Mouse (Mus musculus): Measurements from ENCODE around the gene Eif2b3. TPM values are rescaled to one million over a fixed set of nuclear protein-coding genes. Genes with fewer than 3 reads are reported as not detected.
A peak's percentile ranks its signal among the peaks of the same experiment; 100 is the strongest.

Eif2b3 gene
- polyA plus RNA-seq, 2 experiments, result 30.0 to 45.0 TPM

DNA sequence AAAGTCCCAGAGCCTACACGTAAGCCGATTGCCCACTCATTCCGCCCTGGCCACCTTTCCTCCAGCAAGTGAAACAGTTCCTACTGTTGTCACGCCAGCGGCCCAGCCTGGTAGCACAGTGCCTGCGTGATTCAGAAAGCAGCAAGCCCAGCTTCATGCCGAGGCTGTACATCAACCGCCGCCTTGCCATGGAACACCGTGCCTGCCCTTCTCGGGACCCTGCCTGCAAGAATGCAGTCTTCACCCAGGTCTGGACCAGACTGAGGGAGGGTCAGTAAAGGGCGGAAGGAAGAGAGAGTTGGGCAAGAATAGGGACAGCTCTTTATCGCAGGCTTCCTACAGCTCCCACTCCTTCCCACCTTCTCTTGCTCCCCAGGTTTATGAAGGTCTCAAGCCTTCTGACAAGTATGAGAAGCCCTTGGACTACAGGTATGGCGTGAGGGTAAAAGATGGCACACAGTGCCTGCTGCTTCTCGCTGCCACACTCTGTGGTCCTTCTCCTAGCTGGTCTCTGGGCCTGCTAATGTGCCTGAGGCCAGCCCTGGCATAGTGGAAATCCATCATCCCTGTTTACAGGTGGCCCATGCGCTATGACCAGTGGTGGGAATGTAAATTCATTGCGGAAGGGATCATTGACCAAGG is 19.6 kb upstream of the Eif2b3 start:
- no peak for ATAC-seq (ENCODE audit: low FRiP score, low read depth)
- Histone ChIP-seq H3K4me3 (replicated peaks; ENCODE audit: low read length) (no peak overlapping the region), H3K9me3 (ENCODE audit: control insufficient read depth, low read length) (no peaks in the 10 kb centered on the region), H3K27me3 (ENCODE audit: control insufficient read depth, insufficient read depth, low read length) (no peaks in the 10 kb centered on the region), H3K4me2 (replicated peaks; ENCODE audit: low read depth, low read length, severe bottlenecking) (no peak overlapping the region), H3K27ac (replicated peaks; ENCODE audit: low read depth, low read length) (no peak overlapping the region), H3K4me1 (ENCODE audit: control insufficient read depth, insufficient read depth, low read length) (peaks cover 8% of the 10 kb centered on the region), H3K36me3 (ENCODE audit: control insufficient read depth, insufficient read depth, low read length) (peaks cover 45% of the 10 kb centered on the region), H3K9ac (ENCODE audit: low read depth, low read length, severe bottlenecking) (no peak overlapping the region)
- no peak for DNase-seq (ENCODE audit: low spot score)
- no peak for TF ChIP-seq POLR2A (IDR thresholded peaks at IDR 0.05; ENCODE audit: borderline replicate concordance, extremely low read depth, insufficient read depth, insufficient read length)
- 95% methylated on average over 17 of the region's 17 CpGs for WGBS

DNA sequence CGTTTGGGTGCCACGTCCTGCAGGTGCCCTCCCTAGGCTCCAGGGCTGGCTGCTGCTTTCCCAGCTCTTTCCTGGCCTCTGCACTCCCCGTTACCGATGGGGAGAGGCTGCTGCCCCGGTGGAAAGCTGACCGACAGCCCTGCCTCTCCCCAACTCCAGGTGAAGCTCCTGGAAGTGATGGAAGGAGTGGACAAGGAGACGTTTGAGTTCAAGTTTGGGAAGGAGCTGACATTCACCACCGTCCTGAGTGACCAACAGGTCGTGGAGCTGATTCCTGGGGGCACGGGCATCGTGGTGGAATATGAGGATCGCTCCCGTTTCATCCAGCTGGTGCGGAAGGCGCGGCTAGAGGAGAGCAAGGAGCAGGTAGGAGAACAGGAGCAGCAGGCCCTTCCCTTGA is 17.2 kb upstream of the Eif2b3 start:
- DNase-seq (ENCODE audit: low spot score), result no peak
- Histone ChIP-seq H3K27me3 (ENCODE audit: control insufficient read depth, insufficient read depth, low read length) (no peaks in the 10 kb centered on the region), H3K4me2 (replicated peaks; ENCODE audit: low read depth, low read length, severe bottlenecking) (no peak overlapping the region), H3K4me1 (ENCODE audit: control insufficient read depth, insufficient read depth, low read length) (no peaks in the 10 kb centered on the region), H3K36me3 (ENCODE audit: control insufficient read depth, insufficient read depth, low read length) (peaks cover 45% of the 10 kb centered on the region), H3K9me3 (ENCODE audit: control insufficient read depth, low read length) (no peaks in the 10 kb centered on the region), H3K4me3 (replicated peaks; ENCODE audit: low read length) (no peak overlapping the region), H3K9ac (ENCODE audit: low read depth, low read length, severe bottlenecking) (no peak overlapping the region), H3K27ac (replicated peaks; ENCODE audit: low read depth, low read length) (no peak overlapping the region)
- no peak for ATAC-seq (ENCODE audit: low FRiP score, low read depth)
- 92% methylated on average over 16 of the region's 16 CpGs for WGBS
- no peak for TF ChIP-seq POLR2A (IDR thresholded peaks at IDR 0.05; ENCODE audit: borderline replicate concordance, extremely low read depth, insufficient read depth, insufficient read length)

DNA sequence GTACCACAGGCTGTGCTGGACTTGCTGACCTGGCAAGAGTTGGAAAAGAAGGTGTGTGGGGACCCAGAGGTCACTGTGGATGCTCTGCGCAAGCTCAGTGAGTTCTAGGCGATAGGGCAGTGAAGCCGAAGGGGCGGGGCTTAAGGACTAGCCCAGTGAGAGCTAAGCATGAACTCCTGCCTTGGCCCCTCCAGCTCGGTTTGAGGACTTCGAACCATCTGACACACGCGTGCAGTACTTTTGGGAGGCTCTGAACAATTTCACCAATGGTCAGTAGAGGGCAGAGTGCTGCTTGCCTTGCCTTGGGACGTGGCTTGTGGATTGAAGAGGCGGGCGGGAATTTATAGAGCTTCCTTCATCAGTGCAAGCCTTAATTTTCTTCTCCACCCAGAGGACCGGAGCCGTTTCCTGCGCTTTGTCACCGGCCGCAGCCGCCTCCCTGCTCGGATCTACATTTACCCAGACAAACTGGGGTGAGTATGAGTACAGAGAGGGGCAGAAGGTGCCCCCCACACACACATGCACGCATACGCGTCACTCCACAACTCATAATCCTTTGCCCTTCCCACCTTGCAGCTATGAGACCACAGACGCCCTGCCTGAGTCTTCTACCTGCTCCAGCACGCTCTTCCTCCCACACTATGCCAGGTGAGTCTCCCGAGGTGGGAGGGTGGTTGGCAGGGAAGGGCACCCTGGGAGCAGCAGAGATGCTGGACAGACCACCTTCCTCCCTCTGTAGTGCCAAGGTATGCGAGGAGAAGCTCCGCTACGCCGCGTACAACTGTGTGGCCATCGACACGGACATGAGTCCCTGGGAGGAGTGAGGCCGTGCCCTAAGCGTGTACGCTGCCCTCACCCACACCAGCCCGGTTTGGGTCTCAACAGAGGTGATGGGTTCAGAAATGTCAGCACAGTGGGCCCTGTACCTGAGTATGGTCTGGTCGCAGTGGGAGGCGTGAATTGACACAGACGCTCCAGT is 16.4 kb upstream of the Eif2b3 start:
- Histone ChIP-seq H3K9ac (ENCODE audit: low read depth, low read length, severe bottlenecking) (no peak overlapping the region), H3K36me3 (ENCODE audit: control insufficient read depth, insufficient read depth, low read length) (peaks cover 45% of the 10 kb centered on the region), H3K9me3 (ENCODE audit: control insufficient read depth, low read length) (no peaks in the 10 kb centered on the region), H3K4me1 (ENCODE audit: control insufficient read depth, insufficient read depth, low read length) (no peaks in the 10 kb centered on the region), H3K27me3 (ENCODE audit: control insufficient read depth, insufficient read depth, low read length) (no peaks in the 10 kb centered on the region), H3K27ac (replicated peaks; ENCODE audit: low read depth, low read length) (no peak overlapping the region), H3K4me2 (replicated peaks; ENCODE audit: low read depth, low read length, severe bottlenecking) (no peak overlapping the region; the same call in 1 of the 2 replicates), H3K4me3 (replicated peaks; ENCODE audit: low read length) (no peak overlapping the region)
- peak; percentile 73; the same call in 1 of the 2 replicates for ATAC-seq (ENCODE audit: low FRiP score, low read depth)
- WGBS, result 52% methylated on average over 37 of the region's 38 CpGs
- DNase-seq (ENCODE audit: low spot score), result peak; percentile 81
- no peak for TF ChIP-seq POLR2A (IDR thresholded peaks at IDR 0.05; ENCODE audit: borderline replicate concordance, extremely low read depth, insufficient read depth, insufficient read length)

DNA sequence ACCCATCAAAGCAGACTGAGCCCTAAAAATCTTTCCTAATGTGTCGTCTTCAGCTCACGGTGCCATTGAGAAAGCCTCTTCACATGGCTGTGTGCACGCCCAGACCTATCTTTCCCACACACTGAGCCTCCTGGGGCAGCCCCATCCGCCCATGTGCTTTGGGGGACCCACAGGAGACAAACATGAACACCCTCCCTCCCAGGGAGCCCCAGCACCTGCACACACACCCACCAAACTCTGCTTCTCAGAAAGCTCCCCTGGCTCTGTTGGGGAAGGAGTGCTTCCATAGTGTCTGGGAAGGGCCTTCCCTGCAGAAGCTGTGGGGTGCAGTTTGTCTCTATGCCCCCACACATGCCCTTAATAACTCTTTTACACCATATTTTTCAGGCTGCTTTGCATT is 14.6 kb upstream of the Eif2b3 start:
- H3K4me3 ChIP-seq (replicated peaks; ENCODE audit: low read length), result no peak overlapping the region
- no peaks in the 10 kb centered on the region for H3K9me3 ChIP-seq (ENCODE audit: control insufficient read depth, low read length)
- TF ChIP-seq POLR2A (IDR thresholded peaks at IDR 0.05; ENCODE audit: borderline replicate concordance, extremely low read depth, insufficient read depth, insufficient read length), result no peak
- 86% methylated on average over 4 of the region's 4 CpGs for WGBS
- no peak overlapping the region for H3K9ac ChIP-seq (ENCODE audit: low read depth, low read length, severe bottlenecking)
- H3K4me2 ChIP-seq (replicated peaks; ENCODE audit: low read depth, low read length, severe bottlenecking), result no peak overlapping the region
- peaks cover 36% of the 10 kb centered on the region for H3K36me3 ChIP-seq (ENCODE audit: control insufficient read depth, insufficient read depth, low read length)
- no peaks in the 10 kb centered on the region for H3K27me3 ChIP-seq (ENCODE audit: control insufficient read depth, insufficient read depth, low read length)
- no peak for ATAC-seq (ENCODE audit: low FRiP score, low read depth)
- no peaks in the 10 kb centered on the region for H3K4me1 ChIP-seq (ENCODE audit: control insufficient read depth, insufficient read depth, low read length)
- no peak overlapping the region for H3K27ac ChIP-seq (replicated peaks; ENCODE audit: low read depth, low read length)
- DNase-seq (ENCODE audit: low spot score), result no peak

DNA sequence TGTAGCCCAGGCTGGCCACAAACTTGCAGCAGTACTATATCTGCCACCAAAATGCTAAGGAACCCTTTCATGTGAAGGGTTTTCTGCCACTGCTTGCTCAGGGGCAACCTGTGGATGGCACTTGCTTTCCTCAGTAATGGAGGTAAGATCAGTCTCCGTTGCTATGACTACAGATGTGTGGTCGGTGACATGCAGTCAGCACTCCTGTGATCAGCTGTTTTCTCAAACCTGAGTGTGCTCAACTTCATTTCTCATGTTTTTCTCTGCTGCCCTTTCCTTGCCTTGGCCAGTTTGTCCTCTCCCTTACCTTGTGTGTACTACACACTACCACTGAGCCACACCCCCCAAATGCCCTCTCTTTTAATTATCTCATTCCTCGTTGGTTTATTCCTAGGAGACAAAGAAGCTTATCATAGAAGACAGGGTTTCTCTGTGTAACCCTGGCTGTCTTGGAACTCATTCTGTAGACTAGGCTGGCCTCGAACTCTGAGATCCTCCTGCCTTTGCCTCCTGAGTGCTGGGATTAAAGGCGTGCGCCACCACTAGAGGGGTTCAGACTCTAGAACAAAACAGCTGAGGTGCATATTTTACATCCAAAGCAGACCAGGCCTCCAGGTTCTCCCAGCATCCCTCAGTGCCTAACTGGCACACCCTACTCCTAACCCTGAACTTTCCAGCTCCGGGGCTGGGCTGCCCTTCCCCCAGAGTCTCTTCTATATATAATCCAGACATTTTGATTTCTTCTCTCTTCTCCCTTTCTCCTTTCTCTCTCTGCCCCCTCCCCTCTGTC is 13.4 kb upstream of the Eif2b3 start:
- TF ChIP-seq POLR2A (IDR thresholded peaks at IDR 0.05; ENCODE audit: borderline replicate concordance, extremely low read depth, insufficient read depth, insufficient read length), result no peak
- no peak overlapping the region for H3K9ac ChIP-seq (ENCODE audit: low read depth, low read length, severe bottlenecking)
- ATAC-seq (ENCODE audit: low FRiP score, low read depth), result no peak
- H3K4me1 ChIP-seq (ENCODE audit: control insufficient read depth, insufficient read depth, low read length), result no peaks in the 10 kb centered on the region
- DNase-seq (ENCODE audit: low spot score), result no peak
- H3K27ac ChIP-seq (replicated peaks; ENCODE audit: low read depth, low read length), result no peak overlapping the region
- H3K4me3 ChIP-seq (replicated peaks; ENCODE audit: low read length), result no peak overlapping the region
- H3K36me3 ChIP-seq (ENCODE audit: control insufficient read depth, insufficient read depth, low read length), result peaks cover 25% of the 10 kb centered on the region
- no peak overlapping the region for H3K4me2 ChIP-seq (replicated peaks; ENCODE audit: low read depth, low read length, severe bottlenecking)
- H3K27me3 ChIP-seq (ENCODE audit: control insufficient read depth, insufficient read depth, low read length), result no peaks in the 10 kb centered on the region
- WGBS, result 72% methylated on average over 7 of the region's 7 CpGs
- no peaks in the 10 kb centered on the region for H3K9me3 ChIP-seq (ENCODE audit: control insufficient read depth, low read length)
